Mouse (Mus musculus): ENCODE measurements at regions not wholly inside any gene's neighbourhood (a gene's known extent, or its start where the extent isn't known, plus 50 kb on each side); places are given as distances from the start of the nearest gene placed in this dataset.

DNA sequence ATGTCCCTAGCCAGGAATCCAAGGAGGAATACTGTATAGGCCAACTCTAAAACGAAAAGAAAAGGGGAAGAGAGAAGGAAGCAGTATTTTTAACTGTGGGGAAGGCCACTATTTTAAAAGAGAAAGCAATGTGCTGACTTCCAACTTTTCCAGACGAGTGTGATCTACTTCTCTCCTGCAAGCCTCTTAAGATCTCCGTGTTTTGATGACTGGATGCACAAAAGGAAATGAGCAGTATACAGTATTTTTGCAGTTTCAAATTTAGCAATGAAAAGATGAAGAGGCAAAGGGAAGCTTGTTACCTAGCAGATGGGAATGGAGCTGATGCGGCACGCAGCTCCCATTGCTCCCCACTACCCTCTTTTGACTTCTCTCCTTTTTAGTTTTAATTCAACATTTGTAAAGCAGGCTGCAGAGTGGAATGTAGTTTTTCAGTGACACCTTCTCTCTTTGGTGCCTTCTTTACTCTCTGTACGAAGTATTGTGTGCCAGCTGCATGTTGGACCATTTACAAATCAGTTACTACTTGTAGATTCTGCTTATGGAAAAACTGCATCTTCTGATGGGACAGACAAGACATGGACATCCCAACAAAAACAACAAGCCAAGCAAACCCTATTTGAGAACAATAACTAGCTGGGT is 287.2 kb downstream of the Usp25 start:
- H3K4me3 ChIP-seq (ENCODE audit: low read depth, low read length), result no peak overlapping the region
- no peak overlapping the region for H3K27ac ChIP-seq (ENCODE audit: insufficient read depth, low read depth, low read length)
- 64% methylated on average over 6 of the region's 6 CpGs for WGBS
- H3K4me1 ChIP-seq (ENCODE audit: control insufficient read depth, insufficient read depth, insufficient read length, low read length), result no peaks in the 10 kb centered on the region
- H3K36me3 ChIP-seq (ENCODE audit: control insufficient read depth, insufficient read depth, low read length), result no peaks in the 10 kb centered on the region
- no peaks in the 10 kb centered on the region for H3K27me3 ChIP-seq (ENCODE audit: control insufficient read depth, insufficient read depth, low read length)
- TF ChIP-seq POLR2A (IDR thresholded peaks at IDR 0.05; ENCODE audit: low read depth, low read length), result no peak
- TF ChIP-seq CTCF (IDR thresholded peaks at IDR 0.05; ENCODE audit: extremely low read depth, insufficient read length, insufficient replicate concordance, low read depth, low read length), result no peak

DNA sequence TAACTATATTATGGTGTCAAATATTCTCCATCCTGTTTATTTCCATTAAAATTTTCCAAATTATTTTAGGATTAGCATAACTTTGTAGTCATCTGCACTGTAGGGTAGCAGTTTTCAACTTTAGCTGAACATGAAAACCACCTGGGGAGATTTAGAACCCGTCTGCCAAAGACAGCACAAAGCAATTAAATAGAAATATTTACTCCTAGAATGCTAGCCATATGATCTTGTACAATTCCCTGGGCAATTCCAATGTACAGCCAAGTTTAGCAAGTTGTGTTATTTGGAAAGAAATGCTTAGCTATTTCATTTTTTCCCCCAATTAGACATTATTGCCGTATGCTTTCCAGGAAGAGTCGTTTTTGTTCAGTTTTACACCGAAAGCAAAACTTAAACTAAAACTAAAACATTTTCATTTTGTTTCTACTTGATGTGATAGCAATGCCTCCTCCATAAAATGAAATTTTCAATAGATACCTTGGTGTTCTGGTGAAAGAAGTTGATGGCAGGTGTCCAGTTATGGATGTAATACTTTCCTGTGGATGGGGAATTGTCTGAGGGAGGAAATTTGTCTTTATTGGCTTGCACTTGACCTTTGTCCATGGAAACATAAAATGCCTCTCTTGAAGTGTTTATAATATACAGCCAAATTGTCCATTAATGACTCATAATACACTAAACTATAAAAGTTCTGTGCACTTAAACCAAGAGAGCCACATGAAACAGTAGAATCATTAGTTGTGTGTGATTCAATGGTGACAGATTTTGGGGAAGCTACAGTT is 282.3 kb downstream of the Usp25 start:
- TF ChIP-seq CTCF (IDR thresholded peaks at IDR 0.05; ENCODE audit: extremely low read depth, insufficient read length, insufficient replicate concordance, low read depth, low read length) (no peak), POLR2A (IDR thresholded peaks at IDR 0.05; ENCODE audit: low read depth, low read length) (no peak)
- Histone ChIP-seq H3K27me3 (ENCODE audit: control insufficient read depth, insufficient read depth, low read length) (no peaks in the 10 kb centered on the region), H3K4me1 (ENCODE audit: control insufficient read depth, insufficient read depth, insufficient read length, low read length) (no peaks in the 10 kb centered on the region), H3K36me3 (ENCODE audit: control insufficient read depth, insufficient read depth, low read length) (no peaks in the 10 kb centered on the region), H3K4me3 (ENCODE audit: low read depth, low read length) (no peak overlapping the region), H3K27ac (ENCODE audit: insufficient read depth, low read depth, low read length) (no peak overlapping the region)
- 73% methylated on average over 4 of the region's 4 CpGs for WGBS

DNA sequence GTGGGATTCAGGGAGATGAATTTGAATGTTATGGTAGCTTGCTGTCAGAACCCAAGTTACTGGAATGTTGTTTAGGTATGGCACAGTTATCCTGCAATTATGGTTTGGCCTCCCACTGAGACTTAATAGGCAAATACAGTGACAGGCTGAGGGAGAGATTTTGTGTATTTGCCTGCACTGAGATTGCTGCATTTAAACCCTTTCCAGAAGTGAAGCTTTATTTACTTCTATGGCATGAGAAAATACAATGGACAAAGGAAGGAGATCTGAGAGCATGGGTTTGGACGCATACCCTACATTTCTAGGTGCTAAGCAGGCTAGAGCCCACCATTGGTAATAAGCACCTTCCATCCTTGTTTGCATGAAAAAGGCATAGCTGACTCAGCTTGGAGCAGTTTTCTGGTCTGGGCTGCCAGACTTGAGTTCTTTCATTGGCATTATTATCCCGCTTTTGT is 278.8 kb downstream of the Usp25 start:
- H3K4me1 ChIP-seq (ENCODE audit: control insufficient read depth, insufficient read depth, insufficient read length, low read length), result no peaks in the 10 kb centered on the region
- 82% methylated on average over 2 of the region's 2 CpGs for WGBS
- H3K4me3 ChIP-seq (ENCODE audit: low read depth, low read length), result no peak overlapping the region
- no peaks in the 10 kb centered on the region for H3K27me3 ChIP-seq (ENCODE audit: control insufficient read depth, insufficient read depth, low read length)
- no peak overlapping the region for H3K27ac ChIP-seq (ENCODE audit: insufficient read depth, low read depth, low read length)
- H3K36me3 ChIP-seq (ENCODE audit: control insufficient read depth, insufficient read depth, low read length), result no peaks in the 10 kb centered on the region
- TF ChIP-seq POLR2A (IDR thresholded peaks at IDR 0.05; ENCODE audit: low read depth, low read length), result no peak

DNA sequence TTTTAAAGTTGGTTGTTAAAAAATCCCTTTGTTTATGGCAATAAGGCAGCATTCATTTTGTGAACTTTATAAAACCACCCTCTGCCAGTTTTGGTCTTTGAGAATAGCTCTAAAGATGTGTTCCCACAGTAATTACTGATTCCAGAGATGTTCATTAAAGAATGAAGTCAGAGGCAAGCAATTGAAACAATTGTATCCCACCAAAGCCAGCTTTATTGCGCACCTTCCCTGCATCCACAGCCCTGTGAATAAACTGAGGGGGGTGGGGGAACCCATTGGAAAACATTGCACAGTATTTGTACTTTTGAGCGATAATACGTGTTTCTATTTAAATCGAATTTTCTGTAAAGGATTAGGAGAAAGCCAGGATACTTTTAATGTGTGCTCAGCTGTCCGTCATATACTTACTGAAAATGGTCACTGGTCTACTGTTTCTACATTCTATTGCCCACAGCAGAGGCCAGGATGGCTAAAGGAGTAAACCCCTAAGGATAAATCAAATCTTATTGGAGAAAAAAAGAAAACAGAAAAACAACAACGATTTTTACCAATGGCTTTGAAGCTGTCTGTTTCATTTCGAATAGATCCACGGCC is 278.3 kb downstream of the Usp25 start:
- no peak overlapping the region for H3K27ac ChIP-seq (ENCODE audit: insufficient read depth, low read depth, low read length)
- H3K4me3 ChIP-seq (ENCODE audit: low read depth, low read length), result no peak overlapping the region
- no peak for TF ChIP-seq POLR2A (IDR thresholded peaks at IDR 0.05; ENCODE audit: low read depth, low read length)
- WGBS, result 89% methylated on average over 8 of the region's 8 CpGs
- no peaks in the 10 kb centered on the region for H3K4me1 ChIP-seq (ENCODE audit: control insufficient read depth, insufficient read depth, insufficient read length, low read length)
- no peaks in the 10 kb centered on the region for H3K27me3 ChIP-seq (ENCODE audit: control insufficient read depth, insufficient read depth, low read length)
- H3K36me3 ChIP-seq (ENCODE audit: control insufficient read depth, insufficient read depth, low read length), result no peaks in the 10 kb centered on the region

DNA sequence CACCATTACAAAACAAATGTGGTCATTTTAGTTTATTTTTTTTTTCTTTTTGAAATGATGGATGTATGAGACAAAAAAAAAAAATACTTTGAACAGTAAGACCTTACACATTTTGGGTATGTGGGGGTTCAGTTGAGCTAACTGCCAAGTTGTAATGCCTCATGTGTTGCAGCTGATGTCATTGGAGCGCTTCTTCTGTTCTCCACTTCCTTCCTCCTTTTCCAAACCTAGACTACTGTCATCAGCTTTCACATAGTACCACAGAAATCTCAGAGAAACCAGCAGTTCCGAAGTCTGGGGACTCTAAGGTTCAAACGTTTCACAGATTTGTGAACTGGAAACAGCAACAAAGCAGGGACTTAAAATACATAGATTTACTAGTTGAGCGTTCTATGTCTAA is 270.7 kb downstream of the Usp25 start:
- Histone ChIP-seq H3K27ac (ENCODE audit: insufficient read depth, low read depth, low read length) (no peak overlapping the region), H3K27me3 (ENCODE audit: control insufficient read depth, insufficient read depth, low read length) (no peaks in the 10 kb centered on the region), H3K36me3 (ENCODE audit: control insufficient read depth, insufficient read depth, low read length) (no peaks in the 10 kb centered on the region), H3K4me3 (ENCODE audit: low read depth, low read length) (no peak overlapping the region), H3K4me1 (ENCODE audit: control insufficient read depth, insufficient read depth, insufficient read length, low read length) (no peaks in the 10 kb centered on the region)
- WGBS, result 77% methylated on average over 4 of the region's 4 CpGs
- TF ChIP-seq CTCF (IDR thresholded peaks at IDR 0.05; ENCODE audit: extremely low read depth, insufficient read length, insufficient replicate concordance, low read depth, low read length), result no peak
- no peak for TF ChIP-seq POLR2A (IDR thresholded peaks at IDR 0.05; ENCODE audit: low read depth, low read length)

DNA sequence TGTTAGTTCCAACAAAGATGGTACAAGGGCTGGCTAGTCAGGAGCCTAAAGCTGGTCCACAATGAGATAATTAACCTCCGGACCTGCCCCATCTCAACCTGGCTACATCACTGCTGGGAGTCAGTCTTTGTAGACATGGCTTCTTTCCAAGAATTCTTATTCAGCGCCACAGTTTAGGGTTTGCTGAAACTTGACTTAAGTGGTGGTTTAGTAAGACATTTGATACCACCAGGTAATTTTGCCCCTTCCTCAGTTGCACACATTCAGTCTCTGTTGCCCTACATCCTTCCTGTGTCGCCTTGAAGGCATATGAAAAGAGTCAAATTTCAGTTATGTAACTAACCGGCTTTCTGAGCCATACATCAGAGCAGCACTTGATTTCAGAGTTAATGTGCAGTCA is 266.4 kb downstream of the Usp25 start:
- no peak overlapping the region for H3K27ac ChIP-seq (ENCODE audit: insufficient read depth, low read depth, low read length)
- WGBS, result 88% methylated on average over 4 of the region's 4 CpGs
- no peak overlapping the region for H3K4me3 ChIP-seq (ENCODE audit: low read depth, low read length)
- TF ChIP-seq CTCF (IDR thresholded peaks at IDR 0.05; ENCODE audit: extremely low read depth, insufficient read length, insufficient replicate concordance, low read depth, low read length) (no peak), POLR2A (IDR thresholded peaks at IDR 0.05; ENCODE audit: low read depth, low read length) (no peak)
- H3K4me1 ChIP-seq (ENCODE audit: control insufficient read depth, insufficient read depth, insufficient read length, low read length), result no peaks in the 10 kb centered on the region
- no peaks in the 10 kb centered on the region for H3K36me3 ChIP-seq (ENCODE audit: control insufficient read depth, insufficient read depth, low read length)
- H3K27me3 ChIP-seq (ENCODE audit: control insufficient read depth, insufficient read depth, low read length), result no peaks in the 10 kb centered on the region

DNA sequence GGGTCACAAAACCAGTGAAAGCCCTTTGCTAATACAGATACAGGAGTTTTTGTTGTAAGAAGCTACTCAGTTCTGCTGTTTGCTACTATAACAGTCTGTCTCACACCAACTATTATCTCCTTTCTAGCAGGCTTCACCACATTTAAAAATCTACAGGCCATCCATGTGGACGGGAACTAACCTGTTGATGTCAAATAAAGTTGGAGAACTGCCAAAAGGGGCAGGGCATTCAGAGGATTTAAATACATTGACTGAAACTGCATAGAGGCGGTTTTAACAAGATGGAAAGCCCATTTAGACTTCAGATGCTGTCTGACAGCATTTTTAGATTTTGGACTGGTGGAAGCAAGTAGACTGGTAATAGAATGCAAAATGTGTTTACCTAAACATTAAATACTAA is 266.0 kb downstream of the Usp25 start:
- 35% methylated on average over 2 of the region's 2 CpGs for WGBS
- Histone ChIP-seq H3K27ac (ENCODE audit: insufficient read depth, low read depth, low read length) (no peak overlapping the region), H3K4me1 (ENCODE audit: control insufficient read depth, insufficient read depth, insufficient read length, low read length) (no peaks in the 10 kb centered on the region), H3K27me3 (ENCODE audit: control insufficient read depth, insufficient read depth, low read length) (no peaks in the 10 kb centered on the region), H3K36me3 (ENCODE audit: control insufficient read depth, insufficient read depth, low read length) (no peaks in the 10 kb centered on the region), H3K4me3 (ENCODE audit: low read depth, low read length) (no peak overlapping the region)
- TF ChIP-seq CTCF (IDR thresholded peaks at IDR 0.05; ENCODE audit: extremely low read depth, insufficient read length, insufficient replicate concordance, low read depth, low read length) (no peak), POLR2A (IDR thresholded peaks at IDR 0.05; ENCODE audit: low read depth, low read length) (no peak)

All from small intestine, adult 2 months (tissue).